Mouse (Mus musculus) left cerebral cortex, adult 8-10 months (tissue): ENCODE results near the gene Aff1. TPM values are rescaled to one million over a fixed set of nuclear protein-coding genes. Genes with fewer than 3 reads are reported as not detected.

ENCODE experiments used
- DNase-seq, 2 experiments: peaks; one replicate each; pipeline ENCODE4 v3.0.0; 2022; ENCODE audit warnings: low spot score in 2 of 2
- total RNA-seq, 4 experiments: library from RNA; stranded (reverse); gene quantifications; 2 replicates each; pipeline ENCODE4 v1.2.4; 2022

Aff1 gene
- total RNA-seq, 4 experiments from 2014 or later: 14.5 to 17.8 (median 15.7) TPM

GRCm38 (mm10) chr5:103830886-103831285 is 138.7 kb downstream of the Aff1 start:
- no peak for DNase-seq

- no peak for DNase-seq
These were observed 143.4 kb downstream of the Aff1 start for GRCm38 (mm10) chr5:103835471-103836147.

GRCm38 (mm10) chr5:103836148-103836784 is 144.1 kb downstream of the Aff1 start:
- DNase-seq: no peak

GRCm38 (mm10) chr5:103838550-103839264 is 146.5 kb downstream of the Aff1 start:
- DNase-seq: no peak

GRCm38 (mm10) chr5:103839265-103839626 is 147.1 kb downstream of the Aff1 start:
- no peak for DNase-seq

- peak in 1 of 2 experiments; percentile 40 for DNase-seq
These were observed 151.8 kb downstream of the Aff1 start for GRCm38 (mm10) chr5:103843938-103844337.

- no peak for DNase-seq
These were observed 153.4 kb downstream of the Aff1 start for GRCm38 (mm10) chr5:103845418-103846153.

- DNase-seq: no peak
These were observed 154.0 kb downstream of the Aff1 start for GRCm38 (mm10) chr5:103846154-103846551.

- DNase-seq: no peak
These were observed 154.4 kb downstream of the Aff1 start for GRCm38 (mm10) chr5:103846609-103847008.

GRCm38 (mm10) chr5:103848546-103848945 is 156.4 kb downstream of the Aff1 start:
- DNase-seq: no peak

GRCm38 (mm10) chr5:103852756-103853549 is 160.8 kb downstream of the Aff1 start:
- DNase-seq: no peak

- peak; percentile 41 to 67 for DNase-seq
These were observed 162.1 kb downstream of the Aff1 start for GRCm38 (mm10) chr5:103854041-103854806.

GRCm38 (mm10) chr5:103854807-103855194 is 162.6 kb downstream of the Aff1 start:
- DNase-seq: no peak

GRCm38 (mm10) chr5:103855483-103856211 is 163.5 kb downstream of the Aff1 start:
- DNase-seq: no peak

GRCm38 (mm10) chr5:103856286-103857009 is 164.3 kb downstream of the Aff1 start:
- no peak for DNase-seq

- DNase-seq: no peak
These were observed 165.0 kb downstream of the Aff1 start for GRCm38 (mm10) chr5:103857151-103857550.

GRCm38 (mm10) chr5:103860622-103861021 is 168.4 kb downstream of the Aff1 start:
- DNase-seq: no peak

- no peak for DNase-seq
These were observed 171.6 kb downstream of the Aff1 start for GRCm38 (mm10) chr5:103863759-103864158.

GRCm38 (mm10) chr5:103889766-103890165 is 197.6 kb downstream of the Aff1 start:
- no peak for DNase-seq
